Mouse (Mus musculus) forebrain, embryonic 13.5 days (tissue): ENCODE measurements around the gene Cldn15. TPM values are rescaled to one million over a fixed set of nuclear protein-coding genes. Genes with fewer than 3 reads are reported as not detected.
"Not testable (repeated sequence)": the region's sequence is repeated elsewhere in the genome, so short reads cannot be mapped to it uniquely, and the experiment has no call there.

Experiments
- ATAC-seq: fragments of 200-750 bp; cut with Nextera tagmentation; 2 replicates; pipeline ENCODE4 v1.8.0; 2017
- H3K27ac ChIP-seq: fragments of 300-500 bp; sonication (generic); 2 replicates; pipeline ENCODE4 v1.5.1; 2015; ENCODE audit warnings: inconsistent platforms, mild to moderate bottlenecking, moderate library complexity
- H3K27me3 ChIP-seq: fragments of 300-500 bp; sonication (generic); 2 replicates; pipeline ENCODE4 v1.6.1; 2015; ENCODE audit warnings: mild to moderate bottlenecking, inconsistent platforms
- H3K36me3 ChIP-seq: fragments of 300-500 bp; sonication (generic); 2 replicates; pipeline ENCODE4 v1.6.1; 2015; ENCODE audit warnings: mild to moderate bottlenecking, inconsistent platforms; ENCODE audit not compliant: poor library complexity, severe bottlenecking
- H3K4me1 ChIP-seq: fragments of 300-500 bp; sonication (generic); 2 replicates; pipeline ENCODE4 v1.6.1; 2015; ENCODE audit warnings: inconsistent platforms
- H3K4me2 ChIP-seq: fragments of 300-500 bp; sonication (generic); 2 replicates; pipeline ENCODE4 v1.6.1; 2015; ENCODE audit warnings: inconsistent platforms, mild to moderate bottlenecking, moderate library complexity
- H3K4me3 ChIP-seq: fragments of 300-500 bp; sonication (generic); 2 replicates; pipeline ENCODE4 v1.5.1; 2015; ENCODE audit warnings: mild to moderate bottlenecking, inconsistent platforms
- H3K9ac ChIP-seq: fragments of 300-500 bp; sonication (generic); 2 replicates; pipeline ENCODE4 v1.6.1; 2015; ENCODE audit warnings: mild to moderate bottlenecking, inconsistent platforms
- H3K9me3 ChIP-seq: fragments of 300-500 bp; sonication (generic); replicated peaks from 2 replicates; pipeline ENCODE4 v1.6.1; 2016; ENCODE audit warnings: inconsistent platforms
- WGBS: fragments of 180-500 bp; shearing (Covaris S2); methylation state at CpG from one replicate; pipeline ENCODE4 v1.1.7; 2015; 5-methylcytosine and 5-hydroxymethylcytosine counted together
- polyA plus RNA-seq: library from polyadenylated mRNA; unstranded; fragments of >200 nt; fragmentation: Nextera tagmentation; extraction: Ambion mirVana; gene quantifications from 2 replicates; pipeline ENCODE4 v1.2.1, GENCODE M21; 2015

Gene Cldn15
- polyA plus RNA-seq, 1 experiment from 2014 or later, result 0.31 TPM

DNA sequence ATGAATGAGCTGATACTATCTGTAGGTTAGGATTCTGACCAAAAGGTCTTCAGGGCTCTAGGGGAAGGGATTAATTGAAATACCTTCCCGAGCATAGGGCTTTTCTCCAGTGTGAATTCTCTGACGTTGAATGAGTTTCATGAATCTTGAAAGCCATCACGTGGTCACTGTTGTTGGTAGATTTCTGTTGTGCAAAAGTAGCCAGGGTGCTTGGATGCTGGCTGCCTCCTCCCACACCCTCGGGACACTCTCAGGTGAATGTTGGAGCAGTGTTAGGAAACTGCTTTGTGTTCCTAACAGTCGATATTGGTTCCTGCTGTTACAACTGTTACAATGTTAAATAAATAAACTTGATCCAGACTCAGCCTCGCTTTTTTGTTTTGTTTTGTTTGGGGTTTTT, 29.7 kb upstream of the Cldn15 start:
- Histone ChIP-seq H3K4me2 (no peak overlapping the region), H3K4me3 (no peak overlapping the region), H3K27ac (no peak overlapping the region), H3K9me3 (0 out of 2 replicates have a peak, but pooled peaks cover 3% of the 10 kb centered on the region), H3K27me3 (no peaks in the 10 kb centered on the region), H3K36me3 (no peaks in the 10 kb centered on the region), H3K4me1 (no peaks in the 10 kb centered on the region), H3K9ac (no peak overlapping the region)
- 89% methylated on average over 6 of the region's 6 CpGs for WGBS
- no peak for ATAC-seq

- Histone ChIP-seq H3K9me3 (0 out of 2 replicates have a peak, but pooled peaks cover 3% of the 10 kb centered on the region), H3K27ac (no peak overlapping the region), H3K4me2 (no peak overlapping the region), H3K4me3 (no peak overlapping the region), H3K4me1 (no peaks in the 10 kb centered on the region), H3K27me3 (no peaks in the 10 kb centered on the region), H3K9ac (no peak overlapping the region), H3K36me3 (no peaks in the 10 kb centered on the region)
- 90% methylated on average over 5 of the region's 5 CpGs for WGBS
- ATAC-seq, result no peak
These were observed 28.8 kb upstream of the Cldn15 start for GRCm38 (mm10) chr5:136937621-136938020.

GRCm38 (mm10) chr5:136939284-136939683, 27.1 kb upstream of the Cldn15 start:
- no peak overlapping the region for H3K27ac ChIP-seq
- no peaks in the 10 kb centered on the region for H3K36me3 ChIP-seq
- no peaks in the 10 kb centered on the region for H3K4me1 ChIP-seq
- H3K4me2 ChIP-seq, result no peak overlapping the region
- H3K9ac ChIP-seq, result no peak overlapping the region
- H3K9me3 ChIP-seq, result 0 out of 2 replicates have a peak, but pooled peaks cover 3% of the 10 kb centered on the region
- WGBS, result 64% methylated on average over 7 of the region's 7 CpGs
- H3K4me3 ChIP-seq, result no peak overlapping the region
- ATAC-seq, result no peak
- H3K27me3 ChIP-seq, result no peaks in the 10 kb centered on the region

DNA sequence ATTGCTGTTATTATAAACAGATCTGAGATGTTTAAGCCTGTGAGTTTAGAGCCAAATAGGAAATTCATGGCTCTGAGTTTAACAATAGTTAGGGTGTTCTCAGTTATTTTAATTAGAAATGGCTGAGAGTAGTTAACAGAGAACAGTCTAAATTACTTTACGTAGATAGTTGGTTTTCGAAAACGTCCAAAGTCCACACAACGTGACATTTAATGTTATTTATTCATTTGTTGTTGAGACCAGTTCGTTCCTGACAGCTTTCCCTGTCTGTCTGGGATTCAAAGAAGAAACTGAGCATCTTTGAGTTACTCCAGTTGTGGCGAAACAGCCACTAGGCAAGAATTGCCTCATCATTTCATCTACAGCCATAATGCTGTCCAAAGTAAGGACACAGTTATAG, 26.4 kb upstream of the Cldn15 start:
- H3K36me3 ChIP-seq, H3K27ac ChIP-seq, H3K4me1 ChIP-seq, H3K9me3 ChIP-seq, ATAC-seq, H3K4me2 ChIP-seq, H3K27me3 ChIP-seq, H3K4me3 ChIP-seq, H3K9ac ChIP-seq: not testable (repeated sequence)
- WGBS, result 85% methylated on average over 6 of the region's 6 CpGs

- H3K27ac ChIP-seq, result no peak overlapping the region
- H3K4me1 ChIP-seq, result no peaks in the 10 kb centered on the region
- no peak for ATAC-seq
- WGBS, result 88% methylated on average over 12 of the region's 12 CpGs
- no peak overlapping the region for H3K4me3 ChIP-seq
- H3K27me3 ChIP-seq, result no peaks in the 10 kb centered on the region
- no peak overlapping the region for H3K4me2 ChIP-seq
- H3K9ac ChIP-seq, result no peak overlapping the region
- H3K9me3 ChIP-seq, result 0 out of 2 replicates have a peak, but pooled peaks cover 3% of the 10 kb centered on the region
- H3K36me3 ChIP-seq, result no peaks in the 10 kb centered on the region
These were observed 25.4 kb upstream of the Cldn15 start for GRCm38 (mm10) chr5:136940845-136941560.

DNA sequence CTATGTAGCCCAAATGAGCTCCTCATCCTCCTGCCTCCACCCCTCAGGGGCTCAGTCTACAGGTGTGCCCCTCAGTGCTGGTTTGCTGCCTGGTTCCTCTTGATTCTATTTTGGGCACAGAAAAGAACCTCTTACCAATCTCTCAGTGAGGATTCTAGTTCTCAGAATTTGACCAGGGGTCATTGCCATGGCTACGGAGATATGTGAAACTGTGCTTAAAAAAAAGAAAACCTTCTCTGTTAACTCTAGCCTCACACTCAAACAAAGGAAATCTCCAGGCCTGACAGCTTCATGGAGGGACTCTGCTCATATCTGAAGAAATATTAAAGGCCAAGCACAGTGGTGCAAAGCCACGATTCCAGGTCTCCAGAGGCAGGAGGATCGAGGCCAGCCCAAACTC, 23.6 kb upstream of the Cldn15 start:
- Histone ChIP-seq H3K4me2 (no peak overlapping the region), H3K9me3 (0 out of 2 replicates have a peak, but pooled peaks cover 3% of the 10 kb centered on the region), H3K27ac (no peak overlapping the region), H3K36me3 (no peaks in the 10 kb centered on the region), H3K27me3 (no peaks in the 10 kb centered on the region), H3K4me3 (no peak overlapping the region), H3K4me1 (no peaks in the 10 kb centered on the region), H3K9ac (no peak overlapping the region)
- WGBS, result 82% methylated on average over 3 of the region's 3 CpGs
- ATAC-seq, result no peak

- Histone ChIP-seq H3K4me3 (no peak overlapping the region), H3K9ac (no peak overlapping the region), H3K27ac (no peak overlapping the region), H3K27me3 (no peaks in the 10 kb centered on the region), H3K36me3 (no peaks in the 10 kb centered on the region), H3K4me1 (no peaks in the 10 kb centered on the region), H3K4me2 (no peak overlapping the region), H3K9me3 (0 out of 2 replicates have a peak, but pooled peaks cover 3% of the 10 kb centered on the region)
- WGBS, result 83% methylated on average over 2 of the region's 2 CpGs
- ATAC-seq, result no peak
These were observed 23.0 kb upstream of the Cldn15 start for GRCm38 (mm10) chr5:136943382-136943781.

DNA sequence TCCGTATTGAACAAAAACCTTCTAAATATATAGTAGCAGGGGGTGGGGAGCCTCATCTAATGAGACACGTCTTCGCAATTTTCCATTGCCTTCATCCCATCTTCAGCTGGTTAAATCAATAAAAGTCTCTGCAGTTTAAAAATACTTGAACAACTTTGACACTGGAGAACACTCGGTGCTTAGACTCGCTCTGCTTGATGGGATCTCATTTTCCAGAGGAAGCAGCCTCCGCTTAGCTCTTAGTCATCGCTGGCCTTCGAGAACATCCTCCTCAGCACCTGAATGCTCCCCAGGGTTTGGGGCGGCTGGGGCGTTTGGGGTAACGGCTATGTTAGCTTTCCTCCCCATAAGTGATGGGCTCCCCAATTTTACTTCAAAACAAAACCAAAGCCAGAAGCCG, 21.3 kb upstream of the Cldn15 start:
- WGBS, result 86% methylated on average over 12 of the region's 12 CpGs
- Histone ChIP-seq H3K4me3 (no peak overlapping the region), H3K9me3 (no peaks in the 10 kb centered on the region), H3K4me1 (no peaks in the 10 kb centered on the region), H3K36me3 (no peaks in the 10 kb centered on the region), H3K9ac (no peak overlapping the region), H3K27me3 (no peaks in the 10 kb centered on the region), H3K27ac (no peak overlapping the region), H3K4me2 (no peak overlapping the region)
- ATAC-seq, result no peak

DNA sequence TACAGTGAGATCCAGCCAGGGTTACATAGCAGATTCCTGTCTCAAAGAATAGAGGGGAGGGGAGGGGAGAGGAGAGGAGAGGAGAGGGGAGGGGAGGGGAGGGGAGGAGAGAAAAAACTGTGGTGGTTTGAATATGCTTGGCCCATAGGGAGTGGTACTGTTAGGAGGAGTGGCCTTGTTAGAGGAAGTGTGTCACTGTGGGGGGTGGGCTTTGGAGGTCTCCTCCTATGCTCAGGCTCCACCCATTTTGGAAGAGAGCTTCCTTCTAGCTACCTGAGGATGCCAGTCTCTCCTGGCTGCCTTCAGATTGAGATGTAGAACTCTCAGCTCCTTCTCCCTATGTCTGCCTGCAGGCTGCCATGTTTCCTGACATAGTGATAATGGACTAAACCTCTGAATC, 18.5 kb upstream of the Cldn15 start:
- Histone ChIP-seq H3K4me1 (no peaks in the 10 kb centered on the region), H3K27ac (no peak overlapping the region), H3K9me3 (no peaks in the 10 kb centered on the region), H3K27me3 (no peaks in the 10 kb centered on the region), H3K9ac (no peak overlapping the region), H3K4me2 (no peak overlapping the region), H3K36me3 (no peaks in the 10 kb centered on the region), H3K4me3 (no peak overlapping the region)
- no peak for ATAC-seq

DNA sequence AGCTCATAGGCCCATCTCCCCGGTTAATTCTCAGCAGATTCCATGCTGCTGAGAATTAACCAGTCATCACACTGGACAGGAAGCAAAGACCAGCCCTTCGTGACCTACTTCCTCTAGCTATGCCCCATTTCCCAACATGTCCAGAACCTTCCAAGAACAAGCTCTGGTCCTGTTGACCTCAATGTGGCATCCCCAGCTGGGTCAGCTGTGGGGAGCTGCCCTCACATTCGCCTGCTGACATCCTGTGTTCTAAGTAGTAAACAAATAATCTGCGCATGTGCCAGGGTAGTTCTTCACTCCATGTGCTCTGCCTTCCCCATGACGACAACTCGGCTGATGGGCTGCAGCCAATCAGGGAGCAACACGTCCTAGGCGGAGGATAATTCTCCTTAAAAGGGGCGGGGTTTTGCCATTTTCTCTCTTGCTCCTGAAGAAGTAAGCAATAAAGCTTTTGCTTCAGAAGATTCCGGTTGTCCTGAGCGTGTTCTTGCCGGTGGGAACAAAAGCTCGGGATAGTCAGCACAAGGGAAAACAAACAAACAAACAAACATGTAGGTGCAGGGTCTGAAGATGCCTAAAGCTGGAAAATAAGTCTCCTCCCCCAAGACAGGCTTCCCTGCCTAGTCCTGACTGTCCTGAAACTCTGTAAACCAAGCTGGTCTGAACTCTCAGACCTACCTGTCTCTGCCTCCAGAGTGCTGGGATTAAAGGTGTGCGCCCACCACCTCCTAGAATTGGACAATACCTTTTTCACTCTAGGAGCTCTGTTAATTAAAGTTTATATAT, 16.7 kb upstream of the Cldn15 start:
- H3K27ac ChIP-seq, ATAC-seq, H3K9ac ChIP-seq, H3K27me3 ChIP-seq, H3K9me3 ChIP-seq, H3K4me3 ChIP-seq, H3K36me3 ChIP-seq, H3K4me2 ChIP-seq: not testable (repeated sequence)
- 83% methylated on average over 14 of the region's 14 CpGs for WGBS
- H3K4me1 ChIP-seq, result peaks cover 12% of the 10 kb centered on the region

DNA sequence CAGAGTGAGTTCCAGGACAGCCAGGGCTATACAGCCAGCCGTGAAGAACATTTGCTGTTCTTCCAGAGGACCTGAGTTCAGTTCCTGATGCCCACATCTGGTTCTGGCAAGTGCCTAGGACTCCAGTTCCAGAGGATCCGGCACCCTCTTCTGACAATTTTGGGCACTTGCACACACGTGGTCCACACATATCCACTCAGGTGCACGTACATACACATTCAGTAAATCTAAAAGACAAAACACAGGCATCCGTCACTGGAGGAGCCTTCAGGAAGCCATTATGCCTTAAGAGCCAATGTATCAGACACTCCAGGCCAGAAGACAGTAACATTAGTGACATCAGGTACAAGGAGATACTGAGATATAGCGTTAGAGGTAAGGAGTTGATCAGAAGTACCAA, 15.9 kb upstream of the Cldn15 start:
- H3K4me2 ChIP-seq, result no peak overlapping the region
- no peak for ATAC-seq
- H3K9ac ChIP-seq, result no peak overlapping the region
- H3K4me1 ChIP-seq, result peaks cover 19% of the 10 kb centered on the region
- WGBS, result 92% methylated on average over 6 of the region's 6 CpGs
- H3K36me3 ChIP-seq, result peaks cover 7% of the 10 kb centered on the region; the same call in 1 of the 2 replicates
- no peak overlapping the region for H3K27ac ChIP-seq
- no peaks in the 10 kb centered on the region for H3K27me3 ChIP-seq
- no peak overlapping the region for H3K4me3 ChIP-seq
- H3K9me3 ChIP-seq, result no peaks in the 10 kb centered on the region

GRCm38 (mm10) chr5:136952153-136952552, 14.3 kb upstream of the Cldn15 start:
- Histone ChIP-seq H3K4me3 (no peak overlapping the region), H3K4me1 (peaks cover 20% of the 10 kb centered on the region), H3K9ac (no peak overlapping the region), H3K27me3 (no peaks in the 10 kb centered on the region), H3K9me3 (no peaks in the 10 kb centered on the region), H3K36me3 (peaks cover 15% of the 10 kb centered on the region; the same call in 1 of the 2 replicates), H3K4me2 (no peak overlapping the region), H3K27ac (no peak overlapping the region)
- ATAC-seq, result no peak
- 83% methylated on average over 4 of the region's 4 CpGs for WGBS
